Mouse (Mus musculus): ENCODE measurements around the gene Sv2c. TPM values are rescaled to one million over a fixed set of nuclear protein-coding genes. Genes with fewer than 3 reads are reported as not detected.
"Not testable (repeated sequence)": the region's sequence is repeated elsewhere in the genome, so short reads cannot be mapped to it uniquely, and the experiment has no call there.

The Sv2c gene
- total RNA-seq, 4 experiments from 2014 or later, result 0.09 to 0.12 (median 0.11) TPM; not detected in 1

DNA sequence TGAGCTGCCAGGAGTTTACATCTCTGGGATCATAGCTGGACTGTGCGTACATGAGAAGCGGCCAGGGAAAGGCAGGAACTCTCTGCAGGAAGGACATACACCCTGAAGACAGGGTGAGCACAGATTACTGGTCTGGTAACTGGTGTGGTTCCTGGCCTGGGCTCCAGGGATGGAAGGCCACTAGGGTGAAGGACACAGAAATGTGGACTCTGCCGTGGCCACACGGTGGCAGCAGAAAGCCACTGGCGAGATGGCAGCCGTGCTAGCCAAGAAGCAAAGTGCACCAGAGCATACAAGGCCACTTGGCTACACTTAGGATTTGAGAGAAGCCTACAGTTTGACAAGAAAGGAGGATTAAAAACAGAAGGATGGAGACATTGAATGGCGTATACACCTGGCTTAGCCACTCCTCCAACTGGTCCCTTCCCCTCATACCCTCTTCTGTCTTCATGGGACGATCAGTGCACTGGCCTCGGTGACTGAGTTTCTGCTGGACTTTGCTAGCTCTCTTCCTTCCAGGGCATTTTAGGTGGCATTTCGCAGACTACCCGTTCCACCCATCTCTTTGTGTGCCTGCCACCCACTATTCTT, 158.9 kb downstream of the Sv2c start:
- DNase-seq (ENCODE audit: low spot score in 2 of 2), result peak; percentile 11 to 40

DNA sequence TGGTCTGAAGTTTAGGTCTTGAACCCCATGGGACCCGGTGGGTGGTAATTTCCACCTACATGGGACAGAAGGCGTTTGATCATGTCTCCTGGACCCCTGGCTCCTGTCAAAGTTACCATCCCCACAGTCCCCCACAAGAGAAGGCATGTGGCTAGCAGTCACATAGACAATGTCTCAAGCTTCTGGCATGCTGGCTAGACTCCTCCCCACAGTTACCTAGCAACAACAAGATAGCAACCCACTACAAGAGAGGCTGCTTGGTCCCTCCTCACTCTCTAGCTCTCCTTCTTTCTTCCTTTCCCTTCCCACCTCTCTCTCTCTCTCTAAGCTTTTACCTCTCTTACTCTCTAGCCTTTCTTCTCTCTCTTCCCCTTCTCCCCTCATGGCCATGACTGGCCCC, 164.3 kb downstream of the Sv2c start:
- not testable (repeated sequence) for DNase-seq (ENCODE audit: low spot score in 2 of 2)

DNA sequence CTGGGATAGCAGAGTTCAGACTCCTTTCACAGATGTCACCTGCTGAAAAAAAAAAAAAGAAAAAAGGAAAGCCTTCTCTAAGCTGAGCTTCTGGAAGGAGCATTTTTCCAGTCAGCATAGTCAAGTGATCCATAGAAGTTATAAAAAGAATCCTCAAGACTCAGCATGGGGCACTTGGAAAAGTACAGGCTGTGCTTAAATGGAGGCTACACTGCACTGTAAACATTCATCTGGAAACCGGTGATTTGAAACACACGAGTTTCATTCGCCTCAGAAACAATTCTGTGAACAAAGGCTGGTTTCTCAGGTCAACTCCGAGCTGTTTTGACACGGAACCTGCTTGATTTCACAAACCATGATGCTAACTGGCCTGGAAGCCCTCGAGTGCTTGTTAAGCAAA, 165.6 kb downstream of the Sv2c start:
- DNase-seq (ENCODE audit: low spot score in 2 of 2), result no peak

DNA sequence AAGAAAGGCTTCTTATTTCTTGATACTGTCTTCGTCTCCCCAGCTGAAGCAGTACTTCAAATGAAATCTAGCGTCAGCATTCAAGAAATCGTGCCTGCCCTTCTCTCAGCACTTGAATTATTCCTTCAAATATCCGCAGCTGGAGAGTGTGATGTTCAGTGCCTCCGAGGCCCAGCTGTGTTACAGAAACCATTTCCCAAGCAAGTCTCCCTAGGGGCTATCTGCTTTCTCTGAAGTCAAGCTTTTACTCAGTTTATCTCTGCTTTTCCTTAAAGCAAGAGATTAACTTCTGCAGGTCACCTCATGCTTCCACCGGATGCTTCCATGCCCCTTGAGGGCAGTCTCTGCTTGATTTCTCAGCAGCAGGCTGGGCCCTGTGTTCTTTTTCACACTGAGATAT, 166.8 kb downstream of the Sv2c start:
- no peak for DNase-seq (ENCODE audit: low spot score in 2 of 2)

DNA sequence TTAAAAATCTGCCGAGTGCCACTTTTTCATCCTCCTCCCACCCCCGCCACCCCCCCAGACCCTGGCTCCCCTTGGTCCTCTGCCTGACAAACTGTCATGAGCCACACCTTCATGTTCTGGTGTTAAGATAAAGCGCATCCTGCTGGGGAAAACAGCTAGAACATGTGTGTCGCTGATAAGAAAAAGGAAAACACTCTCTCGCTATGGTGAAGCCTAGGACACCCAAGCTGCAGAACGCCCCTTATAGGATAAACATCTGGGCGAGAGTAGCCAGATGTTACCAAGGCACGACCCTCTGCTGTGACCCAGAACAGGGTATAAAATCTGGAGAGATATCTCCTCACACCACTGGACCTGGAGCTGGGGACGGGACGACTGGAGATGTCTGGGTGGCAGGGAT, 167.2 kb downstream of the Sv2c start:
- DNase-seq (ENCODE audit: low spot score in 2 of 2), result no peak

DNA sequence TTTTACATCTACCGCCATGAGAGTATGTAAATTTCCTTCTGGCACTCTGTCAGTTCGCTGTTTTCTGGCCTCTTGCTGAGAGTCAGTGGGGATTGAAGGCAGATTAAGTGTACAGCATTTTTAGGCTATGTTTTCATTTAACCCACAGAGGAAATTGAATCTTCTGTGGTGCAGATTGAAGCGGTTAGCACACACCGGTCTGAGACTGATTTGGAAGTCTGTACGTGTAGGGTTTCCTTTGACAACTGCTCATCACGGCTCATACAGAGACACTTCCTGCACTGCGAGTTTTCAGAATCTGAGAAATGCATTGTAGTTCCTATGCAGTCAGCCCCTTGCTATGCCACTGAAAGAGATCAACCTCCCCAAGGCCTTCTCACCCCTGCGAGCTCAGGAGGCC, 168.2 kb downstream of the Sv2c start:
- no peak for DNase-seq (ENCODE audit: low spot score in 2 of 2)

DNA sequence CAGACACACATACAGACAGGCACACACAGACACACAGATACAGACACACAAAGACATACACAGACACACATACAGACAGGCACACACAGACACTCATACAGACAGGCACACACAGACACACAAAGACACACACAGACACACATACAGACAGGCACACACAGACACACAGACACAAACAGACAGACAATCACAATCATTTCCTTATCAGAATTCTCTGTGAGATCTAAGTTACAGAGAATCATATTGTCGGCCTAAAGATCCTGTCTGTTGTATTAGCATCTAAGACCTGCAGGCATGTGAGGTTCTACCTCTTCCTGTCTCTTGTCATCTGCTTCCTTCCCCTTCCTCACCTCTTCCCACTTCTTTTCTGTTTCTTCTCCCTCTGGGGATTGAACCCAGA, 168.7 kb downstream of the Sv2c start:
- DNase-seq (ENCODE audit: low spot score in 2 of 2), result no peak

DNA sequence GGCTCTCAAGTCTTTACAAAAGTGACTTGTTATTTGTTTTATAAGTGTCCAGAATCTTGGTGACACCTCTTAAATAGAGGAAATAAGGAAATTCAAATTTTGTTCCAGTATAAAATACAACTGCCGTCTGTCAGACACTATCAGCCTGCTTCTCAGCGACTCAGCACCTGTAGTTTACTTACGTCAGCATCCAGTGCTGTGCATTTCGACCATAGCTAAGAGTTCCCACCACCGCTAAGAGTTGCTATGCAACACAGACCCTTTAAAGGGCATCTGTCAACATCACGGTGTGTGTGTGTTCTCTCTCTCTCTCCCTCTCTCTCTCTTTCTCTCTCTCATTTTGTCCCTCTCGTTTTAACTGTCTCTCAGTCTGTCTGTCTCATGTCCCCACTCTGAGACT, 170.5 kb downstream of the Sv2c start:
- DNase-seq (ENCODE audit: low spot score in 2 of 2), result no peak

DNA sequence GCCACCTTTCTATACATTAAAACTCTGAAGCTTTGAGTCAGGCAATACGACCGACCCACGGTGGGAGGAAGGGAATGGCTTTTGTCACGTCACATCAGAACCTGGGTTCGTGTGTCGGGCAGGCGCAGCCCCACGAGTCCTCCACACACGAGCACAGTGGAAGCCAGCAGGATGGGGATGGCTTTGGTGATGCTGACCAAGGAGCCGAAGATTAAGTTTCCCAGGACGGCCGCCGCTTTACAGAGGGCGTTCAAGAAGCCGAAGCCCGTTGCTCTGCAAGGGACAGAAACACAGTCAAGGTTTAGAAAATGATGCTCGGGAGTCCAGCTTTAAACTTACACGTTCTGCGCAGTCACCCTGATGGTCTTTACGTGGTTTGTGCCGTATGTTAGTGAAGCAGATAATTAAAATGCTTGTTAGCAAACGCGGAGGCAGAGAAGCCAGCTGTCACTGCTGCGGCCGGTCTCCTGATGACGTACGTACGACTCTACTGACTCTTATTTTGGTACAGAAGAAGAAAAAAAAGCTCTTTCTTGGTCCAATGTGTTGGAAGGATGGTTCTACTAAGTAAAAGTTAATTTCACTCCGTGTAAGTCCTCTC, 171.1 kb downstream of the Sv2c start:
- no peak for DNase-seq (ENCODE audit: low spot score in 2 of 2)

DNA sequence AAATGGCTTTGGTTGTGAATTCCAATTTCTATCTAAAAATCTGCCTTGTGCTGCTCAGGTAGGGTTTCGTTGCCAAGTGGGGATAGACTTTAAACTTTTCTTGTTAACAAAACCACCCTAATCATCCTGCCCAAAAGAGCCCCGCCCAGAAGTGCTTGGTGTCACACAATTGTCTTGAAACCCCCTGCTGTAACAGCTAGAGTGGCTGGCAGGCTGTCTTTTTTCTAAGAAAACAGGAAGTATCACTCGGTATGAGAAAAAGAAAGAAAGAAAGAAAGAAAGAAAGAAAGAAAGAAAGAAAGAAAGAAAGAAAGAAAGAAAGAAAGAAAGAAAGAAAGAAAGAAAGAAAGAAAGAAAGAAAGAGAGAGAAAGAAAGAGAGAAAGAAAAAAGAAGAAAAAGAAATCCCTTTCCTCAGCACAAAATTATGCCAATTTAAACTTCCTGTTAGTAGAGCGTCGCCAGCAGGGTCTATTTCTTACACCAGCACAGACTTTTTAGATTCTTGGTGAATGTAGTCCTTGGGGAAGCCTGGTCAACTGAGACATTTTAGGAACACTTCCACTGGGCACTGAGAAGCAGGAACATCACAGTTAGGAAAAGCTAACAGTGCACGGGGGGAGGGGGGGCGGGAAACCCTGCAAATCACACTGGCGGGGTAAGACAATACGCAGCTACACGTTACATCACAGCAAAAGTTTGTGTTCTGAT, 171.7 kb downstream of the Sv2c start:
- DNase-seq (ENCODE audit: low spot score in 2 of 2), result no peak

DNA sequence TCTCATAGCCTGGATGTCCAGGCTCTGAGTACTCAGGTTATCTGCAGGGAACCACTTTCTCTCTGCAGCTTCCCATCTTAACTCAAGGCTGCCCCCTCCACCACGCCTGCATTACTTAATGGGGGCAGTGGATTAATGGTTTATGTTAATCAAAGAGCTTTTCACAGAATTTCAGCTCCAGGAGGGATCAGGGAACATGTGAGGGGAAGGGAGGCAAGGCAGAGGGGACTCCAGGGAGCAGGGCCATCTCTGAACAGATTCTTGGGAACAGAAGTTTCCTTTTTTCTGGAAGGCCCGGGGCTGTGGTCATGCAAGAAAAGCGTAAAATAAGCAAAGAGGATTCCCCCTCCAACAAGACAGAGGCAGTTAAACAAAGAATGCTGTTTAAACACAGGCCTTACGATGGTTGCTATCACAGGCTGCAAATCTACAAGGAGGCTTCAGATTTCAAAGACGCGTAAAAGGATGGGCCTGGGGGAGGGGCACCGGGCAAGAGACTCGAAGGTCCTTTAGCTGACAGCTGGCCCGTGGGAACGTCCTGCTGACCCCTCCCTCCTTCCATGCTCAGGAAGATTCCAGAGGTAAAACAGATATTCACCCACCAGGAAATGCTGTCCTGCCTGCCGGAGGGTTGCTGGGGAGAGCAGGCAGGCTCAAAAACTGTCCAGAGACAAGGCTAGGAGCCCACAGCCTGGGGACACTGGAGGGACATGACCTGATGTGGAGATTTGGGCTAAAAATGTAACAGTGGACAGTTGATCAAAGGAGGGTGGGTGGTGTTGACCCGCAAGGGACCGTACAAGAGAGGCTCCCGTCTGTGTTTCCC, 172.5 kb downstream of the Sv2c start:
- DNase-seq (ENCODE audit: low spot score in 2 of 2), result no peak

DNA sequence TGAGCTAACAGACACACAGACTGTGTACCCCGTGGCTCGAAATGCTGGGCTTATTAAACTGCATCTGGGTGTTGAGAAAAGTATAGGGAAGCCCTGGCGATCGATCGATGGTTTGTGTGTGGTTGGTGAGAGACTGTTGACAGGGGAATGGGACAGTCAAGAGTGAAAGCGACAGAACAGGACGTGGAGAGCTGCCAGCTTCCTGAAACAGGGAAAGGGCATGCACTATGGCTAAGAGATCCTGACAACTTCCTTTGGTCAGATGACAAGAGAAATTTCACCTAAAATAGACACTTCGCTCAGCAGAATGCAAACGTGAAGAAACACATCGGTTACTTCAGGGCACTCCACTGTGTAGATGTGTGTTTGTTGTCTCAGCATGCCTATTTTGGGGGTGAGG, 175.2 kb downstream of the Sv2c start:
- no peak for DNase-seq (ENCODE audit: low spot score in 2 of 2)

DNA sequence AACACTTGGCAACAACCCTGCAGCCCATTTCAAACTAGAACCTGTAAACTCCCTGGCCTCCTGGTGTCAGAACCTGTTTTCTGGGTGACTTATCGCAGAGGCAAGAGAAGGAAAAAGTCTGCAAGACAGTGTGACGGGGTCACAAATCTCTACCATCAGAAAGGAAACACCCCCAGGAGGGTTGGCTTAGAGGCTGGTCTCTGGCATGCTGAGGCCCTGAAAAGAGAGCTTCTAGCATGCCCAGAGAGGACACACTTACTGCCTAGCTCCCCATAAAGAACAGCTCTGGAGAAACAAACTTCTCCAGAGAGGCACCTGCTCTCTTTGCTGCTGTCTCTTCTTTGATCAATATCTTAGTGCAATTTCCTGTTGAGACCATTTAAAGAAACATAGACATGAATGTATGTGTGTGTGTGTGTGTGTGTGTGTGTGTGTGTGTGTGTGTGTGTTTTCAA, 176.0 kb downstream of the Sv2c start:
- DNase-seq (ENCODE audit: low spot score in 2 of 2), result no peak

DNA sequence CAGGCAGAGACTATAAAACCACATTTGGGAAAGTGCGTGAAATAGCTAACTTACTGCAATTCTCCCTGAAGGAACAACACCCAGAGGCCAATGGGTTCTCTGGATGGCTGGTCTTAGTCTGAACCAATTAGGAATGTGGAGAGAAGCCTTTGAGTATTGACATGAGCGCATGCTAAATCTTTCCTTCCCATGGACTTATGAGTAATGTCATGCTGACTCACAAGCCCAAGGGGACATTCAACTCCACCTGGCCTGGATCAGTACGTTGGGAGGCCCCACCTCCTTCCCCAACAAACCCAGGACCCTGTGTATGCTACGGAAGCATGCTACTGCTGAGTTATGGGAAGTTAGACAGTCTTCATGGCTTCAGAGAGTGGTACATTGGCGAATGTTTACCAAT, 177.2 kb downstream of the Sv2c start:
- no peak for DNase-seq (ENCODE audit: low spot score in 2 of 2)

DNA sequence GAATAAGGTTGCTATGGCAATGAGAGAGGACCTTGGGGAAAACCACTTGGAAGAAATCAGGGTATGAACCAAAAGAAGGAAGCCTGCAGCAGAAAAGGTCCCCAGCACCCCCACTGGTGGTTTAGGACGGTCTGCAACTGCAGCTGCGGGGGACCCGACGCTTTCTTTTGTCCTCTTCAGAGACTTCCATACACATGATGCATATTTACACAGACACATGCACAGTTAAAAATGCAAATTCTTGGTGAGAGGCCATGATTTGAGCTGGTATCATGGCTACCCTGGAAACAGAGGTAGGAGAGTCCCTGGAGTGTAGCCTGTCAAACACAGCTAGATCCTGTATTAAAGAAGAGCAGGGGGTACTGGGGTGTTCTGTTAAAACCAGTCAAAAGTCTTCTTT, 178.7 kb downstream of the Sv2c start:
- no peak for DNase-seq (ENCODE audit: low spot score in 2 of 2)

DNA sequence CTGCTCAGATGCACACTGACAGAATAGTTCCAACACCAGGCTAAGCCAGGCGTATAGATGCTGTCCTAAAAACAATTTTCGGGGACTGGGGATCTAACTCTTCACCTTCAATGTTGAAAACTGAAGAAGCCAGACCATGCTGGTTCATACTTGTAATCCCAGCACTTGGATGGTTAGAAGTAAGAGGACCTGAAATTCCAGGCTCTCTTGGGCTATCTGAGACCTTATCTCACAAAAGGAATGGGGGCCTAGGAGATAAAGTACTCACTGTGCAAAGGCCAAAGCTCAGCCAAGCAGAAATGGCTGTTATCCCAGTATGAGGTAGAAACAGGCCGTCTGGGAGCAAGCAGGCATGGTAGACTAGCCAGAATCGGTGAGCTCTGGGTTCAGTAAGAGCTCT, 180.1 kb downstream of the Sv2c start:
- no peak for DNase-seq (ENCODE audit: low spot score in 2 of 2)

DNA sequence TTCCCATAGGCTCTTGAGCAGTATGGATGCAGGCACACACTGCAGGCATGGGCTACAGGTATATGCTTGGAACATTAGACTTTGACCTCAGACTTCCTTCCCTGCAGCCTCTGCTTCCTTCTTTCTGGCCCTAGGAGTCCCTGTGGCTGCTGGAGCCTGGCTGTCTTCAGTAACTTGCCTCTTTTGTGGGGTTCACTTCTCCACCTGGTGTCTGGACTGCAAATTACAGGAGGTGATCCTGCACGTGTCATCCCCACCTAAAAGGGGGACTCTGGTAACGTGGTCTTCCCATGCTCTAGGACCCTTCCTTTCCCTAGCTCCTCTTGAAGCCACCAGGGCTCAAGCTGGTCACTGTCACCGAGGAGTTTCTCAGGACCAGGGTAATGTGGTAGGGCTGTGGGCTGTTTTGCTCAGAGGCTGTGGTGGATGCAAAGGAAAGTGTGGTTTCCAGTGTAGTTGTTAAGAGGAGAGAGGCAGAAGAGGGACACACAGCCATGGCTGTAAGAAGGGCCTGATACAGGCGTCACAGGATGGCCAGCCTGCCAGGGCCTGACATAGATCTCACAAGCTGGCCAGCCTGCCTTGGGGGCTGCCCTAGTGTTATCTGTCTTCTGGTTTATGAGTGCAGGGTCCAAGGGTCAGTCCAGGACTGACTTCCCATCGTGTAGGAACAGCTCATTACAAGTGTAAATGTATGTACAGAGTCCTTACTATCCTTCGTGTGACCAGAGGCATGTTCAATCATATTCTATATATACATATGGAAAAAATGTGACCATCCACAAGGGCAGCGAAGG, 181.1 kb downstream of the Sv2c start:
- no peak for DNase-seq (ENCODE audit: low spot score in 2 of 2)

DNA sequence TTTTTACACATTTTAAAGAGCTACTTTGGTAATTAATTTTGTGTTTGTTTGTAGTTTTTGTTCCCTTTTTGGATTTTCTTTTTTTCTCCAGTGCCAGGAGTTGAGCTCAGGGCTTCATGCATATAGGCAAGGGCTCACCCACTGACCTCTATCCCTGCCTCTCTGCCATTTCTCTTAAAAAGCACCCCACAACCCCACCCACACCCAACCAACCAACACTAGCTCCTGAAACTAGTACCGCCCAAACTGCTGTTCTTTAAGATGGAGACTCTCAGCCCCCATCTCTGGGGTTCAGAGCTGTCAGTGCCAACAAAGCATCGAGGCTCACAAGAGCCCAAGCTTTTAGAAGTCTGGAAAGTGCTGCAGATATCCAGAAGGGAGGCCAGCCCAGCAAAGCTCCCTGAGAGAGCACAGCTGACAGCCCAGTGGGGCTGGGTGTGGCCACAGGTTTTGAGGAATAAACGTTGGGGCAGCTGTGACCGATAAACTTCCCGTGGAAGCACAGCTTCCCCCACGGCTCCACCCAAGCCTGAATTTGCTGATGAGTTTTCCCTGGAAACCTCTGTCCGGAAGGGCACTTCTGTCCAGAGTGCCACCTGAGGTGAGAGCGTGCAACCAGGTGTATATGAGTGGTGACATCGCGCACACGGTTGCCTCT, 181.8 kb downstream of the Sv2c start:
- DNase-seq (ENCODE audit: low spot score in 2 of 2), result no peak

DNA sequence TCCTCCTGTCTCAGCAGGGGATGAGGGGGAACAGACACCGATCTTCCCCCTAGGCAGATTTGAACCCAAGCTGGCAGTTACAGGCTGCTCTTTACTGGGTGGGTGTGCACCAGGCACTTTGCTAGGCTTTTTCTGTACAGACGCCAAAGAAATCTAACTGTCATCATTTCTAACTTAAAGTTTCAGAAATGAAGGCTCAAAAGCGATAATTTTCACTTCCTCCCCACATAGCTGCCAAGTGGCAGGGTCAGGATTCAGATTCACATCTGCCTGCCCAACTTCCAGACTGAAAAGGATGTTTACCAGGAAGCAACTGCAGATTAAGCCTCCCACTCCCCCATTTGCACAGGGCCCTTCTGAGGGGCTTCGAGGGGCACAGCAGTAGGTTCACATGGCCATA, 183.0 kb downstream of the Sv2c start:
- no peak for DNase-seq (ENCODE audit: low spot score in 2 of 2)

DNA sequence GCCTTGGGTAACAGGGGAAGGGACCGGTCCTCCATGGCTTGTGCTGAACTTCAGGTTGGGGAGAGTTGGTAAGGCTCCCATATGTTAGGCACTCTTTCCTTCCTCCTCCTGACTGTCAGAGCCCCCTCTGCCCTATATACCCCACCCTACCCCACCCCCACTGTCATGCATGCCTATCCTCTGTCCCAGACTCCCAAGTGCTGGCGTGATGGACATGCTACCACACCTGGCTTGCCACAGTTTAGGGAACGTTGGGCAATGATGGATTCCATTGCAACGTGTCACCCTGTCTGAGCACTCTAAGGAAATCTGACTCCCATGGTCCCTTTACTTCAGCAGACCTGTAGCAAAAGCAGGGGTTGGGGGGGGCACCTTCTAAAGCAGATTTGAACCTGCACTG, 183.6 kb downstream of the Sv2c start:
- DNase-seq (ENCODE audit: low spot score in 2 of 2), result no peak

DNA sequence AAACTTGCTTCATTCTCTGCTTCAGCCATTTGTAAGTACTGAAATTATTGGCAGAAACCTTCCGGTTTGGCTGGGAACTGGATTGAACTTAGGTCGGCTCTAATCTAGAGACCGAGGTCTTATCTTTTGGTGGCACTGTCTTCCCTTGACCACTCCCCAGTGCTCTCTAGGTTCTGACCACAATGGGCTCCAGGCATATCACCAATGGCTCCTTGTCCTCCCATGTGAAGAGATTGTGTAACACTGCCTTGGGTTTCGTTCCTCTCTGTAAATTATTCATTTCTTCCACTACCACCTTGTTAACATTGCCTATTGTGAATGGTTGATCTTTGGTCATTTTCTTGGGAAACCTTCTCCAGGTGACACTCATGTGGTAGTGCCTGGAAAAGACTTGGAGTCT, 184.0 kb downstream of the Sv2c start:
- DNase-seq (ENCODE audit: low spot score in 2 of 2), result no peak
